Mouse (Mus musculus) c-Kit-positive CD71-positive TER-119-negative erythroid progenitor cells, embryonic 14.5 days (primary cell): ENCODE results near the gene Zhx3.

Source experiments
- DNase-seq: peaks from one replicate; pipeline ENCODE4 v3.0.0-alpha.2; 2013; ENCODE audit warnings: low read depth

Zhx3 gene

DNA sequence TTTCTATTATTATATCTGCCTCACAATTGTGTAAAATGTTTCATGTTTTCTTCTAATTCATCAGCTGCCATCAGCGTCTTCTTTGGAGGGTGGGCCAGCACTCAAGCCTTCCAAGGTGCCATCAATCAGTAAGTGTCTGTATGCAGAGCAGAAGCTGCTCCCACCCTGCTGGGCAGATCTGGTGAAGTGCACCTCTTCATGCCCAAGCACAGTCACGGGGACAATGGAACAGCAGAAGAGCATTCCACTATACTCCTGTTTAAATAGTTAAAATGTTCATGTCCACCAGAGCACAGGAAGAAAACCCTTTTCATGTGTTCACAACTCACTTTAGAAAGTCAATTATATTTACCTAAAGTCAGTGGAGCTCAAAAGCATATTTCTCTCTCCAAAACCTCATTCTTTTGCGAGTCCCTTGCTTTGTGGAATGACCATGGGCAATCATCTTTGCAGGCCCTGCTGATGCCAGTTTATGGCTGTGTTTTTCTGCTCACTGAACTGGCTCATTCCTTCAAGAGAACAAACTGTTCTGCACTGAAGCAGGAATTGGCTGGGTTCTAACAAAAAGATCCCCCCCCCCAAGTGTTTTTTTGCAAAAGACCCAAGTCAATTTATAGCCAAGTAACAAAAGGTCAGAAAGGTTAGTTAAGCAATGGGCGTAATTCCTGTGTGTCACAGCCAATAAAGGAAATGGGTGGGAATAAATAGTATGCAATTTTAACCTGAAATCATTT is 67.8 kb downstream of the Zhx3 start:
- DNase-seq, result no peak

DNA sequence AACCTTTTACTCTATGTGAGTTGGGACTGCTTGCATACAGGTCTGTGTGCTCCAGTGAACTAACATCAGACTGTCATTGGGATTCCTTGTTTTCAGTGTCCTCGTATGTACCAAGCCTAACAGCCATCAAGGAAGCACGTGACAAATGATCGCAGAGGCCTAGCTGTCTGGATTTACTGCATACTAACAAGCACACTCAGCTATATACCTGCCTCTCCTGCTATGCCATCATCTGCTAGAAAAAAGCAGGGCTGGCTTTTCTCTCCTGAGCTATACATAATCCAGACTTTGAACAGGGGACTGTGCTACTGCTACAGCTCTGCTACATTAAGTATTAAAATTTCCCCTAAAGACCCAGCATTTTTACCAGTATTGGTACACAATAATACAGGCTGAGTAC is 70.5 kb downstream of the Zhx3 start:
- DNase-seq, result no peak

DNA sequence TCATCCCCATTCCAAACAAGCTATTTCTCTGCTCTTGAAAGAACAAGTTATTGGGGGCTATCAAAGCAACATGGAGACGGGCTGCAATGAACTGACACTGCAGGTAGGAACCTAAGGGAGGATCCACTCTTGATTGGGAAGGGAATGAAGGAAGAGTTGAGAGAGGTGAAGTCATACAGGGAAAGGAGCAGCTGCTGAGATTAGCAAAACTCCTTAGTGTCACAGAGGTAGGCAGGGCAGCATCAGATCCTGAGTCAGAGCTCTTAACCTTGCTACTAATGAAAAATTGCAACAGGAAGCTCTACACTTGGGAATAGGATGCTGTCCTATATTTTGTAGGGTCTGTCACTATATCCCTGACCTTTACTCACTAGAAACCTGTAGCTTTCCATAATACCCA is 71.8 kb downstream of the Zhx3 start:
- no peak for DNase-seq

DNA sequence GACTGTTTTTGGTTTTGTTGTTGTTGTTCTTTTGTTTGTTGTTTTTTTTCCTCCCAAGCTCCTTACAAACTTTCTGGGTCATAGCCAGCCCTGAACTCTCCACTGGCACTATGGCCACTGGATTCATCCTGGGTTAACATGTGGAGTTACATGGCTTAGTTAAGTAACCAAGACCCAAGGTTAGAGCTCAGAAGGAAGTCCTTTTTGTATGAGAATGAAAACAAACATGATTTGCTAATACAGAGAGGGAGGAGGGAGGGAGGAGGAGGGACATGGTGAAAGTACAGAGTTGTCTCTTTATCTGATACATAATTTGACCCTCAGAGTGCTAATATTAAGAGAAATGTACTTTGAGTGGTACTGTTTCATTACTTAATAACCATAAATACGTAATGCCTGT is 74.6 kb downstream of the Zhx3 start:
- no peak for DNase-seq

DNA sequence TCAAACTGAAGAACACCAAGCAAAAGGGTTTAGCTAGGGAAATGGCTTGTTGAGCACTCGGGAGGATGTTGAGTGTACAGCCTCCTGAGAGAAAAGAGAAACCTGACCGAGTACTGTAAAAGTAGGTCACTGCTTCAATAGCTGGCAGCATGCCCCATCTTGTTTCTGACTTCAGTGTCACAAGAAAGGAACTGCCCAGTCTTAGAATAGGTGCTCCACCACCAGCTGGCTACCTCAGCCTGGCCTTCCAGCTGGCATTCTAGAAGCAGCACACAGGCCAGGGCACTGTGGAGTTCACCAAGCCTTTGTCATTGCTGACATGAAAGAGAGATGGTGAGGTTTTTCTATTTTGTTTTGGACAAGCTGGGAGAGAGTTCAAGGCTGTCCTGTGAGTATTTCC is 75.8 kb downstream of the Zhx3 start:
- DNase-seq, result no peak

DNA sequence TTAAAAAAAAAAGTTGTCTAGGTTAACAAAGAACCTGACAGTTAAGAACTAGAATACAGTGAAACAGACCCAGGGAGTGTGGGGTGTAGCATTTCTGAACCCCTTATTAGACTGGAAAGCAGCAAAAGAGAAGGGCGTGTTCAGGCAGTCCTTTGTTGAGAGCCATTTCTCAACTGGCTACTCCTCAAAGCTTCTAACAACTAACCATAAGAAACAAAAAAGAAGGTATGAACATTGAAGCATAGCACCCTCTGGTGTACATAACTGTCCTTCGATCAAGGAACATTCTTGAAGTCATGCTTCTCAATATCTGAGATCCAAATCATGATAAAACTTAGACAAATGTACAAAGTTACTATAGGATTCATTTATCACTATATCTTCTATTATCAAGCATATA is 79.7 kb downstream of the Zhx3 start:
- DNase-seq, result no peak

DNA sequence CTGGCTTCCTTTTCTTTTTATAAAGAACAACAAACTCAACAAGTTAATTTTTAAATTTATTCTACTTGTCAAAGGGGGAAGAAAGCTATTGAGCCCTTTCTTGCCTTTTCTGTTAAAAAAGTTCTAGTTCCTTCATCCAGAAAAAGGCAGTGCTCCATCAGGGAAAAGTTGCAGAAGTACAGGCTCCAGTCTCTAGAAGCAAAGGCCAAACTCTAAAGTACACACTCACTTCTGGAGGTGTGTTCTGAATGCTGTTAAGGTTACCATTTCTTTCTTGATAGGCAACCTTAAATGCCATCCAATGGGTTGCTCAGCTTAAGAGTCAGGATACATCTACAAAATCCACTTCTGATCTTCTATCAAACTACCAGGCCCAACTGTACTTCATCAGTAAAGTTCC is 83.1 kb downstream of the Zhx3 start:
- DNase-seq, result no peak

DNA sequence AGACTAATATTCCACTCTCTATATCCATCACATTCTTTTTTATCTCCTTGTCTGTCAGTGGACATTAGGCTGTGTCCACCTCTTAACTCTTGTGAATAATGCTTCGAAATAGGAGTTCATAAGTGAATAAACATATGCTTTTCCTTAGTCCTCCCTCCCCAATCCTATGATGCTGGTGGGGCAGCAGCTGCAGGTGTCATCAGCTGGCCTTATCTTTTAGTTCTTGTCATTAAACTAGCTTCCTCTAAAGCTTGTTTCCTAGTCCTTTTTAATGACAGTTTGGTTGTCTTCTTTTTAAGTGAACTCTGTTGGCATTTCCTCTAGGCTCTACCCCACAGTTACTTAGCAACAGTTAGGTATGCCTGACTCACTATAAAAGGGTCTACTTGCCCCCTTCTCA is 83.8 kb downstream of the Zhx3 start:
- no peak for DNase-seq

DNA sequence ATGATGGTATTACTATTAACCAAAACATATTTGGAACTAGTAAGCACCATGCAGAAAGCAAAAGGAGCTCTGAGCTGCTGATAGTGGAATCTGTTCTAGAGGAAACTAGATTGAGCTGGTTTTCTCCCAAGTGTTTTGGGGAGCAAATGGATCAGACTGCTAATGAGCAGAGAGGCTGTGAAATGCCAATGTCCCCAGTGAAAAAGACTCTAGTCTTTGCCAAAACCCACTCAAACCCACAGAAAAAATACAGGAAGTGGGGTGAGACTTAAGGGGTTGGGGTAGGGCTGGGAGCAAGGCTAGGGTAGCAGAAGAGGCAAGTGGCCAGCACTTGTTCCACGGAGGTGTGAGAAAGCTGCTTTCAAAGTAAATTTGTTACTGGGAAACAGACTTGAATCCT is 86.5 kb downstream of the Zhx3 start:
- no peak for DNase-seq

DNA sequence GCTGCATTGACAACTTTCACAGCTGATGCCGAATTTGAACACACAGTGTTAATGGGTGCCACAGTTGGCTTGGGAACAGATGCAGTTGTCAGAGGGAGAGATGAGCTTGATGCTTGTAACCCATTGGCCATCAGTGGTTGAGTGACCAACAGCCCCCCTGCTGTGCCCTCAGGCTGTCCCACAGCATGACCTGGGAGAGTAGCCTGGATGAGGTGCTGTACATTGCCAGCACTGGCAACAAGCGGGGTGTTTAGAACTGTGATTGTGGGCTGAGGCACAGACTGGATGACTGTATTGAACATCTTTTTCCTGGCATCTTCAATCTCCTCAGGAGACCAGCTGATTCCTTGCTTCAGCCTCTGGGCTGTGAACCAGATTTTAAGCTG is 92.0 kb downstream of the Zhx3 start:
- DNase-seq, result no peak

DNA sequence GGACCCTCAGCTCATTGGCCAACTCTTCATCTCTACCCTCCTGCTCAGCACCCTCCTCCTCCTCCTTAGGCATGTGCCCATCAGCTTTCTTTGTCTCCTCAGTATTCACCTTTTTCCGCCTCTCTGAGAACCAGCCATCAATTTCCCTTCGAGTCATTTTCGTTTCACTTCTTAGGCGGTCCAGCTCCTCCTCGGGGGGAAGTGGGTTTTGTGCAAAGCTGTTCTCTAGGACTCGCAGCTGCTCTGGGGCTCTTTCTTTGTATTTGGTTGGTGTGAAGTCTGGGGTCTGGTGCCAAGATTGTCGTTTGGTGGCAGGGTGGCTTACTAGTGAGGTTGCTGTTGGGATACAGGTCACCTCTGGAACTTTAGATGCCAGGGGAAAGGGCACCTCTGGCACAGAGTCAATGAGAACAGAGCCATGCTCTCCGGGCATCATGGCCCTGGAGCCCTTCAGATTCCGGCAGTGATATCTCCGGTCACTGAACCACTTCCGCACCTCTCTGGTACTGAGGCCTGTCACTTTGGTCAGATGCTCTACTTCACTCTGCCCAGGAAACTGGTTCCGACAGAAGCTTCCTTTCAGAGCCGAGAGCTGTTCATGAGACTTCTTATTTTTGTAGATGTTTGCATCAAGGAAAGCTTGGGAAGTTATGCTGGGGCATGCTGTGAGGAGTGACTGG is 92.5 kb downstream of the Zhx3 start:
- no peak for DNase-seq

DNA sequence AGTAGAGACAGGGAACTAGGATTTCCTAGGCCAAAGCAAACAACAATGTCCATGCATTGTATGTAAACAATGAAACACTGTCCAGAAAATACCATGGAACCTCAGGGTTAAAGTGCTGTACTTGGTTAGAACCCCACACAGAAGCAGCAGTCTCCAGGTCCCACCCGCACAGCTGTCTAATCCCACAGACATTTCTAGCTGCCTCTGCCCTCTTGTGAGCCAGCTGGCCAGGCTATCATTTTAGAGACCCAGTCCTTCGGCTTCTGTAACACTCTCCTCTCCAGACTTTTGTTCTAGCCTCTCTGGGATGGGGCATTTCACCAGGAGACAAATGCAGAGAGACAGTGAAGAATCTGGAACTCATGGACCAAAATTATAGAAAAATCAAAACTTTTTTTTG is 94.8 kb downstream of the Zhx3 start:
- DNase-seq, result no peak

DNA sequence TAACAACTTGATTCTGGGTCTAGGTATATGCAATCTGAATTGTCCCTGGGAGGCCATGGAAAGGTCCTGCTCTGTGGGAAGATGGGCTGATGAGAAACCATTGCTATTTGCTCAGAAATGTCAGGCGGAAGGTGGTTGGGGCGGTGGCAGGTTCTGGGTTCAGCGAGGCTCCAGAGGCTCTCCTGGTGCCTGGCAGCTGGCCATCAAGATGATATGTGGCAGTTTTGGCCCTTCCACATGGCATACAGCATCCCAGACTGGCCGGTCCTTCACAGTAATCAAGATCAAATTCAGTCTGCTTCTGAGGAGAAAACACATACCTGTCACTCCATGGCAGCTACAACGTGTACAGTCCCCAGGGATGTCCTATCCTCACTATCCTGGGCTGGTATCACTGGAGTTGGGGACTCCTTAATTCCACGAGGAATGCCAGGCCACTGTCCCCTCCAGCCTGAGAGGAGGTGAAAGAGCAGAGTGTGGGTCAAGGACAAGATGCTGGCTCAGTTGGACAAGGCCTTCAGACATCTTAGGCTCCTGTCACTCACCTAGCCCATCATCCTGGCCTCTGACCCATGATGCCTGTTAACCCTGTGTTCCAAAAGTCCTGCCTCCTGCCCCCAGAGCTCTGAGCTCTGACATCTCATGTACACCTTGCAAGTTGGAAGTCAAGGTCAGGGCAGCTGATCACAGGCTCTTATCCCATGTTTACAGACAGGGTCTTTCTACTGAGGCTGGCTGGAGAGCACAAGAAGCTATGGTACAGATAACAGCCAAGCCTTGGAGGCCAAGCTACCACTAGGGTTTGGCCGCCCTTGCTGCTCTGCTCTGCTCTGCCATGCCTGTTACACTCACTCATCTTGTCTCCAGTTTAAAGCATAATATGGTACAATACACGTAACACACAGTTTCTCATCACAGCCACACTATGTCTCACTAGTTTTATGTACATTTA is 101.2 kb downstream of the Zhx3 start:
- no peak for DNase-seq

DNA sequence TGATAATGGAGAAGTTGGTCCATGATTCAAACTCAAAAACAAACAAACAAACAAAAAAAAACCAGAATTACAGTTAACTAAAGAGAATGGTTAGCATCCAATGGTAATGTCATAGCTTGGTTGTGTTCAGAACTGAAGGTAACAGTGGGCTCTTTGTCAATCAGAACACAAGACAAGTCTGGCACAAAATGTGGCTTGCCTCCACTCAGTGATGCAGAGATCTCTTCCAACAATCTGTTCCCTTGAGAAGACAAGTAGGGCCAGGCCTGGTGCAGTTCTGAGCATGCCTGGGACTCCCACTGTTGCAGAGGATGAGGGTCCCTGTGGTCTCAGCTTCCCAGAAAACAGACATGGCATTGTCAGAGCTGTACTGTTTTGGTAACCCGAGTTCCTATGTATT is 101.9 kb downstream of the Zhx3 start:
- DNase-seq, result no peak

DNA sequence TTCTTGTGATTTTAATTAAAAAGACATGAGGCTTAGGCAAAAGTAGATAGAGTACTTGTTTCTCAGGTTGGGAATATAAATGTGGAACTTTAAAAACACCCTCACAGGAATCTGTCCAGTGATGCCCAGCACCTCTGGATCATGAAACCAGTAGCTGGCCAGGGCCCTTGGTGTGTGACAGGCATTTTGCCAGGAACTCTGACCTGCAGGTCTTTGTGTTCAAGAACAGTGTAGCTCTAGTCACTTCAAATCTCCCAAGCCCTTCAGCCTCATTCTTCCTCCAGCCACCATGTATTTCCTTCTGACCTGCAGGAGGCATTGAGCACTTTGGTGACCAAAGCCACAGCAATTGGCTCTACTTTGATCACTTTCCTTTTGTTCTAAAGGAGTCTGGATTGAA is 102.4 kb downstream of the Zhx3 start:
- DNase-seq, result no peak

DNA sequence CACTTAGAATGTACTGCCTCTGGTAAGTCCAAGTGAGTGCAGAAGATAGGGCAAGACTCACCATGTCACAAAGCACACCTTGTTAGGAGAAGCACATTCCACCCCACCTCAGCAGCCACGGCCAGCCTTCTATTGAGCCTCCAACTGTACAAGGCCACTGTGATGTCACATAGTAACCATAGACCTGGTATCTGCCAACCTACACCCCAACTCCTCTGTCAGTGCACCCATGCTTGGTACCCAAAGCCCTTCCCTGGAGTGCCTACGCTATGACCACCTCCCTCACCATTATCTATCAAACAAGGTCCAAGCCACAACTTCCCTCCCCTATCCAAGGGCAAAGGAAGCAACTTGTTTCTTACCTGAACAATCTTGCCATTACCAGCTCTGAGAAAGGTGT is 103.8 kb downstream of the Zhx3 start:
- no peak for DNase-seq

DNA sequence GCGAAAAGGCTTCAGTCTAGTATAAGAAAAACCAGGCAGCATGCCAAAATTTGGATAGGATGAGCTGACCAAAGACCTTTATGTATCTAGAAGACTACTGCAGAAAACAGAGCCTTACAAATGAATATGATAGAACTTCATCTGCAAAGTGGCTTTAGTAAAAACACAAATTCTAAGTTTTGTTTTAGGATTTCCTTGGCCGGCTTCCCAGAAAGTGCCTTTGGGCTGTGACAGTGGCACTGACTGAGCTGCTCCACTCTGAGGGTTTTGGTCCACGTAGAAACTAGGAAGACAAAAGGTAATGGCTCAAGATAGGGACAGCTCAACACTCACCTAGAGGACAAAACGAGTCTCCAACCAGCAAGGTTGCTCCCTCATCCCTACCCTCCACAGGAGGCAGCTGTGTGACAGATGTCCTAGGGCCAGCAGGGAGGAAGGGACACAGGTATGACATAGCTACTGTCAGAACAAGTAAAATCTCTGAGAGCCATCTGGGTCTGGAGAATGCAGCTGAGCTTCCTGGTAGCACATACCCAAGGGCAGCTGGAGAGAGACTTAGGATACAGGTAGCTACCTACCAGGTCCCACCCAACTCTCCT is 104.6 kb downstream of the Zhx3 start:
- no peak for DNase-seq

DNA sequence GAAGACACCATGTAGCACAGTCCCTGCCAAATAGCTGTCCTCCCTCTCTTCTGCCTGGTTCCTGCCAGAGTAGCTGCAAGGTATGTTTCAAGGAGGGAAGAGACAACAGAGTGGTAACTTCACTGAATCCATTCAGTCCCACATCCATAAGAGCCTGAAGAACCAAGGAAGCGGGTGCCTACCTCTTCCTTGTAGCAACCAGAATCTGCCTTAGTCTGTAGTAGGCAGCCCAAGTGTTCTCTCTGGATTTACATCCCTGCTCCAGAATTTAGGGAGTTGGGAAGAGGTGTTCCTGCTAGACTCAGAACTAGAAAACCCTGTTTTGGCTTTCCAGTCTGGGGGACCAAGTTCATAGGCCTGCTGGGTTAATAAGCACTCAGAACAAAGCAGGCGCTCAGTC is 105.6 kb downstream of the Zhx3 start:
- DNase-seq, result no peak

DNA sequence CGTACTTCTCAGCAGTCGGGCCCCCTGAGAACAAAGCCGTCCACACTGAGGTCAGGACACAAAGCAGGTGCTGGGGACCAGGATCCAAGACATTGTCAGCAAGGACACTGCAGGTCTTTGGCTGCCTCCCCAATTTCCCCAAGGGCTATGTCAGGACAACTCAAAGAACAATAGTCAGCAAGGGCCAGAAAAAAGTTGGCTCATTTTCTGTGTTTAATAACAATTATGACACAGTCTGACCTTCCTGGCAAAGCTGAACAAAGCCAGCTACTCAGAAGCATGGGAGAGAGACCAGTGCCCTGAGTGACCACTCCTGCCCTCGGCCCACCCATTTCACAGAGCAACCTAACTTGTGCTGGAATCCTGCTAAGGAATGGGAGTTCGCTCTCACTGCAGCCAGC is 106.4 kb downstream of the Zhx3 start:
- DNase-seq, result no peak

DNA sequence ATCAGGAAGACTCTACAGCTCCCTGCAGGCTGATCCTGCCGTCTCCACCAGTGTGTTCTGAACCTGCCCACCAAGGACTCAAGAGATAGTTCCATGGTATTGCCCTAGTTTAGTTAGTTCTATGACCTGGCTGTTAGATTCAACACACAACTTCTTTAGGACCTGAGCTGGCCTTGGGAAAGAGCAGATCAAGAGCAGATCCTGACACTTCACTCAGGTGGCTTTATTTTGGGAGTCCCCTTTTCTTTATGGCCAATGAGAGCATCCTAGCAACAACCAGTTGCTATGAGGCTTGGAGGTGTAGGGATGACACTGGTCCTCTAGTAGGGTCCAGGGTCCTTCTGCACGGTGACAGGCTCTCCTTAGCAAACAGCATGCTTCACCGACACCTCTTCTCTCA is 107.7 kb downstream of the Zhx3 start:
- no peak for DNase-seq

DNA sequence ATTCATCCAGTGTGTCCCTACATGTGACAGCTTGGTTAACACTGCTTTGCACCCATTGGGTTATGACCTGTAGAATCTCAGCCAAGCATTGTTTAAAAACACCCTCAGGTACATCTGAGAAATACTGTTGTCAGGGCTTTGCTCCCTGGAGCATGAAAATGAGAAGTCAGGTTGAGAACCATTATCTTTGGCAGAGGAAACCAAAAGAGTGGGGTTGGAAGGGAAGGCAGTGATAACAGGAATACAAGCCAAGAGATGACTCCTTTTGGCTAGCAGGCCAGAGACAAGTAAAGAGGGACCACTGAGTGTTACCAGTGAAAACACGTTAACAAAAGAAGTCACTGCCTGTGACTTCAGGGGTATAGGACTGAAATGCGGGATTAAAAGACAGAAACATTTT is 108.4 kb downstream of the Zhx3 start:
- no peak for DNase-seq

DNA sequence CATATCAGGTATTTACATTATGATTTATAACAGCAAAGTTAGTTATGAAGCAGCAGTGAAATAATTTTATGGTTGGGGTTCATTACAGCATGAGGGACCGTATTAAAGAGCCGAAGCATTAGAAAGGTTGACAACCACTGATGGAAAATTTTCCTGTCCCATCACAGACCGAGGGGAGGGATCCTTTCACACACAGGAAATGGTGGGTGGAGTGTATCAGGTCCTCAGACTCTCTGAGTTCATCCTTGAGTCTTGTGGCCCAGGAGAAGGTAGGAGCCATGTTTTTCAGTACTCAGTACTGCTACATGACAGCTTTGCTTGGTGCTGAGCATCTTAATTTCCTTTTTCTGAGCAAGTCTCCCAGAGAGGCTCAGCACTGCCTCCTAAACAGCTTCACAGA is 109.0 kb downstream of the Zhx3 start:
- no peak for DNase-seq
